Mouse (Mus musculus): ENCODE measurements at regions not wholly inside any gene's neighbourhood (a gene's known extent, or its start where the extent isn't known, plus 50 kb on each side); places are given as distances from the start of the nearest gene placed in this dataset.

DNA sequence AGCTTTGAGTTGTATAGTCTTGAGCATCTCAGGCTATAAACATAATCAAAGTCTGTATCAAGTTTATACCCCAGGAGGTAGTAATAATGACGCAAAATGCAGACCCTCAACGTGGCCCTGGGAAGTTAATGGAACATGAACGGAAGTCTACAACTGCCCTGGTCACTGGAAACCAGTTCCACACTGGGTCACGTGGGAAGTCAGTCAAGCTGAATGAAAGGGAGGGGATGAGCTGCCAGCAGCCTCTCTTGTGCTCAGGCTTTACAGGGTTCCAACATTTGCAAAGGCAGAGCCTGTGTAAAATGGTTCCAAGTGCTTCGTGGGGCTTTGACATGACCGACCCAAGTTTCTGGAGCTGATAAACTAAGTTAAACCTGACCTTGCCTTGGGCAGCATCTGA lies 229.4 kb downstream of the Lnpk start:
- no peak for DNase-seq

- no peak for DNase-seq
Observed at GRCm38 (mm10) chr2:74306301-74306700, 272.9 kb downstream of the Lnpk start.

GRCm38 (mm10) chr2:74300885-74301451 lies 278.3 kb downstream of the Lnpk start:
- no peak for DNase-seq

DNA sequence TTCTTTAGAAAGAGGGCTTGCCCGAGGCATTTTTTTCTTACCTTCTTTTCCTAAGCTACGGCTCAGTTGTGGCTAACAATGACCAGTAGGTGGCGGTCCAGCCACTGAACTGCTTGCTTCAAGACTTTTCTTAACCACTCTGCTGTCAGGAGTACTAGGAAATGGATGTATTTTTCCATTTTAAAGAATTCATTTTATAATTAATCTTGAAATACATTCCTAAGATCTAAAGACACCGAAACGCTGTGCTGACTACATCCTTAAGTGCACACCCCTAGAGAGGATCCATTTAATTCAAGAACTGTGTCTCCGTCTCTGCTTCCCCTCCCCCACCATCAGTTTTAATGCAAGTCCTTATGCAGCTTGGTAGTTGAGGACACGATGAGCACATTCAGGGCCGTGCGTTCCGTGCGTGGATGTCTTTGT lies 278.9 kb downstream of the Lnpk start:
- DNase-seq, result peak; percentile 19

- no peak for DNase-seq
Observed at GRCm38 (mm10) chr2:74292641-74293040, 286.6 kb downstream of the Lnpk start.

- no peak for DNase-seq
Observed at GRCm38 (mm10) chr2:74291416-74292396, 287.5 kb downstream of the Lnpk start.

GRCm38 (mm10) chr2:74285624-74286023 lies 293.6 kb downstream of the Lnpk start:
- no peak for DNase-seq

GRCm38 (mm10) chr2:74264963-74265362 lies 314.3 kb downstream of the Lnpk start:
- DNase-seq, result no peak

DNA sequence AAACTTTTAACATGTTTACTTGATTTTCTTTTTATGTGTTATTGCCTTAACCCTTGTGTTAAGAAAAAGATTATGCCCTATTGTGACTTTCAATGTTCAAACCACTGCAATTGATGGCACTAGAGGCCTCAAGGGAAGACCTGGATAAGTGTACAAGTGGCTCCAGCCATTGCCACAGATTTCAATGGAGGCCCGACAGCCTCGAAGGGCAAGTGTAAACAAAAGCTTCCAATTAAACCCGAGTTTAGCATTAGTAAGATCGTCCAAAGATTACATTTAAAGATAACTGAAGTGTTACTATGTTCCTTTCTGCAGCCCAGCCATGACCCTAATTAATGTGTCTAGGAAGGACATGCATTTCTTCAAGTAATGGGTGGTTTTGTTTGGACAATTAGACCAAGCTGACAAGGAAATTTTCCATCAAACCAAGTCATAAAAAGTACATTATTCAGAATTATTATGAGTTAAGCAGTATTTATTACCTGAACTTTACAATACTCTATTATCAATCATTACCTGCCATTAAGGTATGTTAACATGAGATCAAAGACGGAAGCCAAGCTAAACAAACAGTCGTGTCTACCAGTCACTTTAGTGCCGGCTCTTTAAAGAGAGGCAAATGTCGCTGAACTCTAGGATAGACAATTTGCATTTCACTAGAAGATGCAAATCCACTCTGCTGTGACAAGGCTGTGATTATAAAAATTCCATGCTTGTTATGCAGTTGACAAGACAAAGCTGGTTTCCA lies 322.0 kb downstream of the Lnpk start:
- no peak for DNase-seq

- no peak for DNase-seq
Observed at GRCm38 (mm10) chr2:74247521-74247920, 331.7 kb downstream of the Lnpk start.

DNA sequence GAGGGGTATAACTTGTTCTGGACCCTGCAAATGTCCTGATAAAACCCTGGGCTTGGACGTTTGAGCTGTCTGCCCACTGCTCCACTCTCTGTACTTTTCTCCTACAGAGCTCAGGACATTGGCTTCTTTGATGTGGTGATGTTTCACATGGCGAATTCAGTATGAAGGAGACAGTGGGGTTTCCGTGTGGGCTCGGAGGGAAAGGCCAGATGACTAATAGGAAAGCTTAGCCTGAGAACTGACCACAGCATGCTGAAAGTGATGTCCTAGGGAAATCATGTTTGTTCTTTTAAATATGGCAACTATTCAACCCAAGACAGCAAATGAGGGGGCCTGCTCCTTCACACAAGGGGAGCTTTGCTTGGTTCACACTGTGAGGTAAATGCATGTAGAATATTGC lies 332.6 kb downstream of the Lnpk start:
- no peak for DNase-seq

- no peak for DNase-seq
Observed at GRCm38 (mm10) chr2:74244203-74244602, 333.1 kb upstream of the Atp5g3 start.

DNA sequence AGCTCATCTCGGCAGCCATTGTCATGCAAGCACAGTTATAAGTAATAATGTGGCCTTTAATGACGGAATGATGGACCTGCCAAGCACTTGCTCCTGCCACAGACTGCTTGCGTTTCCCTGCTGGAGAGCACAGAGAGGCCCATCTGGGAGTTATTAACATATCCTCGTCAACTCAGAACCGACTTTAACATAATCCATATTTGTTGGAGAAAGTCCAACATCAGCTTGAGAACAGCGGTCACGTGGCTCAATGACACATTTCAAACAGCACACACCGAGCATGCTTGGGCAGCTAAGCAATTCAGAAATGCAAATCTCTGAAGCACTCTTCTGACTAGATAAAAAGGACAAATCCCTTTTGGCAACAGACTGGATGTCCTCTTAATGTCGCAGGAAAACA lies 332.7 kb upstream of the Atp5g3 start:
- no peak for DNase-seq

DNA sequence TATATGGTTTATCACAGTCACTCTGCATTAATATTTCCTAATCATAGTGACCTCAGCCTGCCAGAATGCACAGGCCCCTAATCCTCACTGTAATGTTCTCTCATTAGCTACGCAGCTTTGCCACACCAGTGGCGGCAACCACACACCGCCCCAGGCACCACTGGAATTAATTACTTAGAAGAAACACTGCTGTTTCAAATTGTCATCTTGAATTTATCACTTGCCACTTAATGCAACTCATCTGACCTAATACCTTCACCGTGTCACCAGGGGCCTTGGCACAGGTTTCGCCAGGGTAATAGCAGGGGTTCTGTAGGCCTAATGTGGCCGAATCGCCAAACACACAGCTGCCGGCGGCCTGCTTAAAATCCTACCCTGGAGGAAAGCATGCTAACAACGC lies 328.5 kb upstream of the Atp5g3 start:
- DNase-seq, result no peak

DNA sequence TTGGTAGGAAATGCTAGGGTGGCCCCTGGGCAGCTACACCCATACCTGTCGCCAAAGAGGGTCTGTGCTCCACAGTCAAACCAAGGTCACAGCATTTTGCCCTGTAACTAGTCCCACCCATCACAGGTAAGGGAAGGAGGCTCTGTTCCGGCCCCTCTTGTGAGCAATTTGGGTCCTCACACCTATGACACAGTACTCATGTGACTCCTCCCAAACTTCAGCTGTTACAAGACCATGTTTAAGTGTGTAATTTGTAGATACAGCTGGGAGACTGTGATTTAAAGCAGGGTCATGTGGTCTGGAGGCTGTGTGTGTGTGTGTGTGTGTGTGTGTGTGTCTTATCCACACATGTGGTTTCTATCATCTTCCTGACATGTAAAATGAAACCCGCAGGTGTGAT lies 306.3 kb upstream of the Atp5g3 start:
- DNase-seq, result no peak

DNA sequence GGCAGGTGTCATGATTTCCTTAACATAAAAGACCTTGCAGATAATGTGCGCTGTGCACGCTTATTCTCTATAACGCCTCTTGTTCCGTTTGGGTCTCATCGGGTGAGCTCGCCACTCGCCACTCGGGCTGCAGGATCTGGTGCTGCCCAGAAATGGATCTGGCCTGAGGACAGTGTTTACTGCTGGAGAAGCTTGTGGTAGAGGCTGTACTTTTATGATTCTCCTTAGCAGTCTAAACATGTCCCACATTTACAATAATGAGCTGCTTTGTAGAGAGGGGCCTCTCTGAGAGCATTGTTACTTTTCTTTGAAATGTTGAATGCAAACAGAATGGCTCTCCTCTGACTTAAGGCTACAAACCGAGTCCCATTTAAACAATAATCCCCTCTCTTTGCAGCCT lies 299.1 kb upstream of the Atp5g3 start:
- no peak for DNase-seq

DNA sequence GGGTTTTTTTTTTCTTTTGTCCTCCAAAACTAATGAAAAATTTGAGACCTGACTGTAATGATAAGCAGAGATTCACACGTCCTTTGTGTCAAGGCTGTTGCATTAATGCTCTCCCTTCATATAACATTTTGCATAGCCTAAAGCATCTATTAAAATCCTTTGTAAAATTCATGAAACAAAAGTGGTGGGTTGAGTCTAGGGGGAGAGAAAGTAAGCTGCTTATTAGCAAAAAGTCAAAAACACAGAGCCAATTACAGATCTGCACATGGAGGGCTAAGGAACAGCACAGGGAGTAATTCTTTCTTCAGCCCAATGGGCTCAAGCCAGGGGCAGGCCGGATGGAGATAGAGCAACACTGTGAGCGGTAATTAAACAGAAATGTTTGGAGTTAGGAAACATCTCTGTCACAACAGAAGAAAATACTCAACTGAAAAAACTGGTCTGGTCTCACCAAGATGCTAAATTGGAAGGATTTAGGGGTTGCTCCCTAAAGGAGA lies 298.3 kb upstream of the Atp5g3 start:
- no peak for DNase-seq

DNA sequence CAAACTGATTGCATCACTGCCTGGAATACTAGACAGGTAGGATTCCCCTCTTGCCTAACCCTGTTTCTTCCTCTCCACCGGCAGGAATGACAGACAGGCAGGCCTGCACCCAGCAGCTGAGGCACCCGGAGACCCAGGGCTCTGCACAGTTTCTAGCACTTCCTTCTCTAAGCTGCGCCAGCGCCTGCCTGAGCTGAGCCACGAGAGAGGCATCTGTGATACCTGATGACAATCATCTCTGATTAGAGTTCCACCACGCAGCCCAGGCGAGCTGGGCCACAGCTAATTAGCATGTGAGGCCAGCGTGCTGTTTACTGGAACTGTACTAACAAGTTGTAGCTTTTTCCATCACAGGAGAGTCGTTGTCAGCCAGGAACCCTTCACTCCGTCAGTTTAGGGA lies 296.3 kb upstream of the Atp5g3 start:
- DNase-seq, result no peak

DNA sequence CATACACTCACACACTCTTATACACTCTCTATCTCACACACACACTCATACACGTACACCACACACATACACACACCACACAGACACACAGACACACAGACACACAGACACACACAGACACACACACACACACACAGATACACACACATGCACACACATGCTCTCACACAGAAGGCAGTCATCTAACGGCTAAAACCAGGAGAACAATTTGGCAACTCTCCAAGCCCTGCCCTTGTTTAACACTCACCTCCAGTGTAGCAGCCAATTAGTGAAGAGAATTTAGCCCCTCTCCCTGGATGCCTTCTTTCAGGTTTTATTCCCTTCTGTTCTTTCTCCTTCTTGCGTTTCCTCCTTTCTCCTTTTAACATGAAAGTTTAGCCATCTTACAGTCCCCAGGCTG lies 291.6 kb upstream of the Atp5g3 start:
- DNase-seq, result no peak

- no peak for DNase-seq
Observed at GRCm38 (mm10) chr2:74201608-74202323, 290.6 kb upstream of the Atp5g3 start.

DNA sequence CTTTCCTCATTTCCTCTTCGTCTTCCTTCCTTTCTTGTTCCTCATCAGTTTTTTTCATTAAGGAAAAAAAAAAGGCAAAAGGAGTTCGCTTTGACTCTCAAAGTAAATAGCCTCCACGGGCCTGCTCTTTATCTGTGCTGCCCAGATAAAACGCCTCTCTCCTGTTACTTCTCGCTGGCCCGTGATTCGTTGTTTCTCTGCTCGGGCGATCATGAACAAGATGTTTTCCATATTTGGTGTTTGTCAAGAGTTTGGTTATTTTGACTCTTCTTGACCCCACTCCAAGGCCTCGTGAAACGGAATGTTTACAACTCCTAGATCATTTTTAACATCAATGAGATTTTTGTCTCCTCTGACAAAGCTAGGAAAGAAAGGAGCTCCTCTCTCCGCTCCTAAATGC lies 288.4 kb upstream of the Atp5g3 start:
- no peak for DNase-seq

Measured in adrenal gland, adult 8-10 months (tissue).